Mouse (Mus musculus) MEL (cell line): ENCODE results near the gene Pcnx2. TPM values are rescaled to one million over a fixed set of nuclear protein-coding genes. Genes with fewer than 3 reads are reported as not detected.

Experiments
- DNase-seq: peaks from one replicate; pipeline ENCODE4 v3.0.0; 2011; ENCODE audit warnings: low read depth, low spot score
- H3K27ac ChIP-seq: 2 replicates; pipeline ENCODE4 v1.5.1; 2012; ENCODE audit warnings: low read depth, mild to moderate bottlenecking, control low read depth, low read length, moderate library complexity; ENCODE audit not compliant: control insufficient read depth
- H3K27me3 ChIP-seq, 2 experiments: fragments of 150-350 bp in 1 of 2; sonication (generic) in 1 of 2; 2 replicates each; pipeline ENCODE4 v1.6.1; 2012; ENCODE audit warnings: low read length in 2 of 2, mild to moderate bottlenecking in 2 of 2, improper control_type of control experiment in 1 of 2, moderate library complexity in 1 of 2; ENCODE audit not compliant: insufficient read depth in 2 of 2, control insufficient read depth in 1 of 2
- H3K36me3 ChIP-seq, 2 experiments: 2 replicates each; pipeline ENCODE4 v1.6.1; 2012 to 2014; ENCODE audit warnings: low read length in 2 of 2, improper control_type of control experiment in 1 of 2, inconsistent platforms in 1 of 2, mild to moderate bottlenecking in 1 of 2; ENCODE audit not compliant: insufficient read depth in 2 of 2, control insufficient read depth in 1 of 2
- H3K4me1 ChIP-seq, 2 experiments: fragments of 150-350 bp in 1 of 2; sonication (generic) in 1 of 2; 2 replicates each; pipeline ENCODE4 v1.6.1; 2012; ENCODE audit warnings: low read length in 2 of 2, improper control_type of control experiment in 1 of 2, mild to moderate bottlenecking in 1 of 2; ENCODE audit not compliant: insufficient read depth in 2 of 2, control insufficient read depth in 1 of 2
- H3K4me3 ChIP-seq, 2 experiments: fragments of 150-350 bp in 1 of 2; sonication (generic) in 1 of 2; 2 replicates each; pipeline ENCODE4 v1.5.1; 2012; ENCODE audit warnings: low read depth in 2 of 2, low read length in 2 of 2, mild to moderate bottlenecking in 2 of 2, moderate library complexity in 2 of 2, control low read depth in 1 of 2, improper control_type of control experiment in 1 of 2; ENCODE audit not compliant: control insufficient read depth in 1 of 2, insufficient read depth in 1 of 2
- H3K79me2 ChIP-seq: 2 replicates; pipeline ENCODE4 v1.6.1; 2012; ENCODE audit warnings: mild to moderate bottlenecking, low read length, moderate library complexity; ENCODE audit not compliant: control insufficient read depth, poor library complexity, insufficient read depth
- H3K9ac ChIP-seq: 2 replicates; pipeline ENCODE4 v1.6.1; 2012; ENCODE audit warnings: low read depth, mild to moderate bottlenecking, control low read depth, low read length, moderate library complexity; ENCODE audit not compliant: control insufficient read depth, poor library complexity, severe bottlenecking
- H3K9me3 ChIP-seq: fragments of 150-350 bp; sonication (generic); replicated peaks from 2 replicates; pipeline ENCODE4 v1.6.1; 2012; ENCODE audit warnings: mild to moderate bottlenecking, low read length, improper control_type of control experiment, moderate library complexity; ENCODE audit not compliant: insufficient read depth
- CHD1 ChIP-seq: IDR thresholded peaks from 2 replicates; pipeline ENCODE4 v1.6.1; 2012; ENCODE audit warnings: low read depth, mild to moderate bottlenecking, inconsistent platforms, low read length, improper control_type of control experiment
- CTCF ChIP-seq, 3 experiments: IDR thresholded peaks in 2 of 3; conservative IDR thresholded peaks in 1 of 3; 2 replicates each; pipeline ENCODE4 v1.5.1; 2011 to 2012; ENCODE audit warnings: low read length in 3 of 3, low read depth in 2 of 3, mild to moderate bottlenecking in 2 of 3, improper control_type of control experiment in 1 of 3, inconsistent platforms in 1 of 3, mixed read lengths in 1 of 3, moderate library complexity in 1 of 3; ENCODE audit not compliant: control insufficient read depth in 1 of 3, insufficient read depth in 1 of 3, poor library complexity in 1 of 3, severe bottlenecking in 1 of 3
- HCFC1 ChIP-seq: IDR thresholded peaks from 2 replicates; pipeline ENCODE4 v1.6.1; 2012; ENCODE audit warnings: low read depth, mild to moderate bottlenecking, inconsistent platforms, low read length, improper control_type of control experiment, moderate library complexity
- MAFK ChIP-seq: IDR thresholded peaks from 2 replicates; pipeline ENCODE4 v1.6.1; 2011; ENCODE audit warnings: low read depth, mild to moderate bottlenecking, low read length, improper control_type of control experiment, borderline replicate concordance
- MAZ ChIP-seq: IDR thresholded peaks from 2 replicates; pipeline ENCODE4 v1.6.1; 2012; ENCODE audit warnings: low read depth, mild to moderate bottlenecking, inconsistent platforms, low read length, improper control_type of control experiment
- MEF2A ChIP-seq: IDR thresholded peaks from 2 replicates; pipeline ENCODE4 v1.6.1; 2014; ENCODE audit warnings: low read depth, mild to moderate bottlenecking, inconsistent platforms, low read length, improper control_type of control experiment; ENCODE audit not compliant: poor library complexity, insufficient replicate concordance, severe bottlenecking; ENCODE audit errors: extremely low read depth
- MXI1 ChIP-seq: IDR thresholded peaks from 2 replicates; pipeline ENCODE4 v1.6.1; 2011; ENCODE audit warnings: mild to moderate bottlenecking, low read depth, low read length, improper control_type of control experiment
- NRF1 ChIP-seq: IDR thresholded peaks from 2 replicates; pipeline ENCODE4 v1.6.1; 2014; ENCODE audit warnings: low read depth, mild to moderate bottlenecking, inconsistent platforms, low read length, improper control_type of control experiment, moderate library complexity; ENCODE audit not compliant: poor library complexity, insufficient read depth, severe bottlenecking
- POLR2A ChIP-seq, 2 experiments: IDR thresholded peaks; 2 replicates each; pipeline ENCODE4 v1.6.1; 2011 to 2012; ENCODE audit warnings: low read length in 2 of 2, mild to moderate bottlenecking in 2 of 2, control low read depth in 1 of 2, improper control_type of control experiment in 1 of 2, low read depth in 1 of 2, moderate library complexity in 1 of 2; ENCODE audit not compliant: control insufficient read depth in 1 of 2, insufficient read depth in 1 of 2, poor library complexity in 1 of 2
- POLR2AphosphoS5 ChIP-seq: IDR thresholded peaks from 2 replicates; pipeline ENCODE4 v1.6.1; 2012; ENCODE audit warnings: low read depth, borderline replicate concordance, mild to moderate bottlenecking, inconsistent platforms, low read length, moderate library complexity, mixed read lengths
- RAD21 ChIP-seq: IDR thresholded peaks from 2 replicates; pipeline ENCODE4 v1.6.1; 2011; ENCODE audit warnings: mild to moderate bottlenecking, low read depth, low read length, improper control_type of control experiment
- SIN3A ChIP-seq: IDR thresholded peaks from 2 replicates; pipeline ENCODE4 v1.6.1; 2012; ENCODE audit warnings: low read length, improper control_type of control experiment, inconsistent platforms
- SMC3 ChIP-seq: IDR thresholded peaks from 2 replicates; pipeline ENCODE4 v1.6.1; 2011; ENCODE audit warnings: low read depth, low read length, improper control_type of control experiment
- TBP ChIP-seq: IDR thresholded peaks from 2 replicates; pipeline ENCODE4 v1.8.0; 2011; ENCODE audit warnings: low read depth, low read length, improper control_type of control experiment
- TCF12 ChIP-seq: IDR thresholded peaks from 2 replicates; pipeline ENCODE4 v1.6.1; 2014; ENCODE audit warnings: low read depth, mild to moderate bottlenecking, inconsistent platforms, low read length, improper control_type of control experiment, moderate library complexity
- ZC3H11A ChIP-seq: IDR thresholded peaks from 2 replicates; pipeline ENCODE4 v1.6.1; 2012; ENCODE audit warnings: low read depth, mild to moderate bottlenecking, inconsistent platforms, low read length, improper control_type of control experiment
- ZKSCAN1 ChIP-seq: IDR thresholded peaks from 2 replicates; pipeline ENCODE4 v1.6.1; 2012; ENCODE audit warnings: low read depth, mild to moderate bottlenecking, inconsistent platforms, low read length, improper control_type of control experiment, moderate library complexity
- ZMIZ1 ChIP-seq: IDR thresholded peaks from 2 replicates; pipeline ENCODE4 v1.6.1; 2012; ENCODE audit warnings: low read depth, mild to moderate bottlenecking, inconsistent platforms, low read length, improper control_type of control experiment, moderate library complexity
- polyA plus RNA-seq, 2 experiments: library from polyadenylated mRNA; stranded (reverse) in 1 of 2; unstranded in 1 of 2; fragments of >175 nt in 1 of 2; fragments of >200 nt in 1 of 2; gene quantifications; 2 replicates each; pipeline versions ENCODE4 v1.2.1 to v1.2.4; 2012; ENCODE audit warnings: low replicate concordance in 2 of 2, low read depth in 1 of 2; ENCODE audit not compliant: insufficient read length in 2 of 2, insufficient read depth in 1 of 2, missing spikeins in 1 of 2
- total RNA-seq: library from RNA; depleted of rRNA; stranded (reverse); fragments of 300-350 nt; gene quantifications from 2 replicates; pipeline ENCODE4 v1.2.3, GENCODE M21; 2012

Pcnx2 gene
- total and polyA plus RNA-seq, 3 experiments, result 0.04 TPM; not detected in 2

- H3K36me3 ChIP-seq, result no peaks in the 10 kb centered on the region
- no peak overlapping the region for H3K9ac ChIP-seq
- no peaks in the 10 kb centered on the region for H3K4me1 ChIP-seq
- H3K4me3 ChIP-seq, result no peak overlapping the region
- no peaks in the 10 kb centered on the region for H3K27me3 ChIP-seq
- TF ChIP-seq MAZ, result no peak
- TF ChIP-seq TCF12, result no peak
- no peak for TF ChIP-seq MAFK
- no peak for TF ChIP-seq POLR2AphosphoS5
- no peak for TF ChIP-seq HCFC1
- TF ChIP-seq TBP, result no peak
- no peak for TF ChIP-seq ZC3H11A
- TF ChIP-seq MEF2A, result no peak
- no peak for TF ChIP-seq ZMIZ1
- no peak for TF ChIP-seq CTCF (IDR thresholded peaks at IDR 0.05 in 2 of 3, conservative IDR thresholded peaks at IDR 0.05 in 1 of 3; ENCODE audit: control insufficient read depth in 1 of 3, insufficient read depth in 1 of 3, low read depth in 2 of 3, low read length in 3 of 3, poor library complexity in 1 of 3, severe bottlenecking in 1 of 3)
- TF ChIP-seq ZKSCAN1, result no peak
- no peak for TF ChIP-seq NRF1
- TF ChIP-seq, all 39 proteins: peak for 0
- H3K27ac ChIP-seq, result no peak overlapping the region
- H3K9me3 ChIP-seq, result no peaks in the 10 kb centered on the region
- DNase-seq, result no peak
- no peaks in the 10 kb centered on the region for H3K79me2 ChIP-seq
These were observed 8.2 kb downstream of the Pcnx2 start for GRCm38 (mm10) chr8:125889920-125890319.

- no peaks in the 10 kb centered on the region for H3K9me3 ChIP-seq
- H3K27me3 ChIP-seq, result no peaks in the 10 kb centered on the region
These were observed 10.6 kb downstream of the Pcnx2 start for GRCm38 (mm10) chr8:125887549-125887948.

GRCm38 (mm10) chr8:125880447-125880846 lies 17.7 kb downstream of the Pcnx2 start:
- Histone ChIP-seq H3K36me3 (no peaks in the 10 kb centered on the region), H3K9me3 (no peaks in the 10 kb centered on the region), H3K27ac (no peak overlapping the region), H3K4me1 (no peaks in the 10 kb centered on the region), H3K4me3 (no peak overlapping the region), H3K9ac (no peak overlapping the region), H3K27me3 (no peaks in the 10 kb centered on the region), H3K79me2 (no peaks in the 10 kb centered on the region)
- TF ChIP-seq POLR2A (IDR thresholded peaks at IDR 0.05; ENCODE audit: control insufficient read depth in 1 of 2, insufficient read depth in 1 of 2, low read depth in 1 of 2, low read length in 2 of 2, poor library complexity in 1 of 2), result no peak
- TF ChIP-seq TCF12, result no peak
- TF ChIP-seq POLR2AphosphoS5, result no peak
- TF ChIP-seq CHD1, result no peak
- TF ChIP-seq MAZ, result no peak
- TF ChIP-seq ZC3H11A, result no peak
- TF ChIP-seq MXI1, result no peak
- TF ChIP-seq ZMIZ1, result no peak
- no peak for TF ChIP-seq SMC3
- TF ChIP-seq HCFC1, result no peak
- no peak for TF ChIP-seq RAD21
- TF ChIP-seq TBP, result no peak
- TF ChIP-seq CTCF (IDR thresholded peaks at IDR 0.05 in 2 of 3, conservative IDR thresholded peaks at IDR 0.05 in 1 of 3; ENCODE audit: control insufficient read depth in 1 of 3, insufficient read depth in 1 of 3, low read depth in 2 of 3, low read length in 3 of 3, poor library complexity in 1 of 3, severe bottlenecking in 1 of 3), result no peak
- TF ChIP-seq MAFK, result no peak
- no peak for DNase-seq

More at GRCm38 (mm10) chr8:125887549-125887948, 10.6 kb downstream of the Pcnx2 start:
- Histone ChIP-seq H3K4me3 (no peak overlapping the region), H3K4me1 (no peaks in the 10 kb centered on the region), H3K36me3 (no peaks in the 10 kb centered on the region), H3K79me2 (no peaks in the 10 kb centered on the region), H3K9ac (no peak overlapping the region), H3K27ac (no peak overlapping the region)
- DNase-seq, result no peak
- no peak for TF ChIP-seq SIN3A
